Mouse (Mus musculus) granulocyte monocyte progenitor cell, adult 5-6 weeks (primary cell): ENCODE results near the gene Arl3. TPM values are rescaled to one million over a fixed set of nuclear protein-coding genes. Genes with fewer than 3 reads are reported as not detected.

Experiments used
- ATAC-seq: replicated peaks from 2 replicates; pipeline ENCODE4 v1.8.0; 2016; ENCODE audit warnings: mild to moderate bottlenecking, moderate TSS enrichment, inconsistent platforms; ENCODE audit not compliant: poor library complexity, severe bottlenecking
- total RNA-seq, 2 experiments: library from RNA; stranded (forward) in 1 of 2; stranded (reverse) in 1 of 2; fragments of 200-712, 200-1000 nt in 1 of 2; fragments of >200 nt in 1 of 2; fragmentation: Nextera tagmentation in 1 of 2; gene quantifications; 2 replicates each; pipeline ENCODE4 v1.2.3; 2014 to 2017

The Arl3 gene
- total RNA-seq, 2 experiments from 2014 or later, result 9.9 to 13.9 TPM

GRCm38 (mm10) chr19:46504085-46504552, 68.9 kb downstream of the Arl3 start:
- ATAC-seq, result peak; percentile 45

DNA sequence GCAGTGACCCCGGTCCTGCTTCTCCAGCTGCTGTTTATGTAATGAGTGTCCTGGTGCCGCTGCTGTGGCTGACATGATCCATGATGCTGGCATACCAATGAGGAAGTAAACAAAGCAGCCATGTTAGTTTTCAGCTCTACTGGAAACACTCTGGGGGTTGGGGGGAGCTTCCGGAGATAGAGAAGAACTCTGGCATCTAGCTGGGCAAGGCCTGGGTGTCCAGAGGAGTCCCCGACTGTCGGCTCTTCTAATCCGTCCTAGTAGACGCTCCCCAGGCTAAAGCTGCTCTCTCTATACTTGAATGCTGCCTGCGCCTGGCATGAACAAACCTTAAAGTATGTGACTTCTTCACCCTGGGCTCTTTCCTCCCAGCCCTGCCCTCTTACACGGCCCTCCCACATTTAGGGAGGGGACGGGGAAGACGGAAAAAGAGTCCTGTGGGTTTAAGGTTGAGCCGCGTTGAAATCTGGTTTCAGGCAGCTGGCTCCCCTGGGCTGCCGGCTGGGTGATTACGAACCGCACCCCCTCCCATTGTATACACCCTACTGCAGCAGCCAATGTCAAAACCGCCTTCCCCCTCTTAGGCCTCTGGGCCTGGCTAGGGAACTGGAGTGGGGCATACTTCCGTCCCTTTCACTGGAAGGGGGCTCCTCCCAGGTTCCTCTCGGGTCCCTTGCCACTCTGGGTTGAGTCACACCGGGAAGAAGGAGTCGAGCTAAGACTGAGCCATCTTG, 69.5 kb downstream of the Arl3 start:
- ATAC-seq, result peak; percentile 19

DNA sequence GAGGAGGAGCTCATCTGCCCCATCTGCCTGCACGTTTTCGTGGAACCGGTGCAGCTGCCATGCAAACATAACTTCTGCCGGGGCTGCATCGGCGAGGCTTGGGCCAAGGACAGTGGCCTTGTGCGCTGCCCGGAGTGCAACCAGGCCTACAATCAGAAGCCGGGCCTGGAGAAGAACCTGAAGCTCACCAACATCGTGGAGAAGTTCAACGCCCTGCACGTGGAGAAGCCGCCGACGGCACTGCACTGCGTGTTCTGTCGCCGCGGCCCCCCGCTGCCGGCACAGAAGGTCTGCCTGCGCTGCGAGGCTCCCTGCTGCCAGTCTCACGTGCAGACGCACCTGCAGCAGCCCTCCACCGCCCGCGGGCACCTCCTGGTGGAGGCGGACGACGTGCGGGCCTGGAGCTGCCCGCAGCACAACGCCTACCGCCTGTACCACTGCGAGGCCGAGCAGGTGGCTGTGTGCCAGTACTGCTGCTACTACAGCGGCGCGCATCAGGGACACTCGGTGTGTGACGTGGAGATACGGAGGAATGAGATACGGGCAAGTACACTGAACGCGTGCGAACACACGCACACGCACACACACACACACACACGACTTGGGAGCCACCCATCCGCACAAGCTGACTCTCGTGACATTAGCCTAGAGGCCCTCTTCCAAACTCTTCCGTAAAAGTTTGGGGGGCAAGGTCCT, 70.4 kb downstream of the Arl3 start:
- peak; percentile 13 for ATAC-seq

- ATAC-seq, result no peak
These were observed 70.9 kb downstream of the Arl3 start for GRCm38 (mm10) chr19:46502069-46502455.

DNA sequence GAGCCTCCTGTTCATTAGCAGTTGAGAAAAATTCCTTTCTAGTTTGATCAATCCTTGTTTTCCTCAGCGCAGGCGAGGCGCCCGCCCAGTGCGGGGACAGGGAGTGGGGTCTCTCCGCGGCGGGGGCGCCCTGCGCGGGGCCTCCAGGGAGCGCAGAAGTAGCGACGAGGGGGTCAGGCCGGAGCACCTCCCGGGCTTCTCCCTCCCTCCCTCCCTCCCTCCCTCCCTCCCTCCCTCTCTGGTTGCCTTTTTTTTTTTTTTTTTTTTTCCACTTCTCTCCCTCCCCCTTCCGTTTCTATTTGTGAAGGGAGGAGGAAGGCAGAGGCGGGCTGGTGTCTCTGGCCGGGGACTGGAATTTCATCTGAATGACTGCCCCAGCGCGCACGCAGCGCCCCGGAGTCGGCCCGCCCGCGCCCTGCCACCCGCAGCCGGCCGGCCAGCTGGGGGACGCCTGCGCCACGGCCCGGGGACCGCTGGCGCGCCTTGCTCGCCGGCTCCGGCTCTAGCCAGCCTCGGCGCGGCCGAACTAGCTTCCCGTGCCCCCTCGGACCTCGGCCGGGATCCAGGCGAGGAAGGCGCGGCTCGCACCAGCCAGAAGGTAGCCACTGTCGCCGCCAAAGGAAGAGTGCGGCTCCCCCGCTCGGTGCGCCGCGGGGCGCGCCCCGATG, 71.5 kb downstream of the Arl3 start, which contains the start of gene Trim8:
Gene Trim8 (plus strand): TSS at position 302 of the 668 bp plus-strand sequence.
- ATAC-seq, result peak; percentile 1

- no peak for ATAC-seq
These were observed 72.2 kb downstream of the Arl3 start for GRCm38 (mm10) chr19:46500581-46501341.

DNA sequence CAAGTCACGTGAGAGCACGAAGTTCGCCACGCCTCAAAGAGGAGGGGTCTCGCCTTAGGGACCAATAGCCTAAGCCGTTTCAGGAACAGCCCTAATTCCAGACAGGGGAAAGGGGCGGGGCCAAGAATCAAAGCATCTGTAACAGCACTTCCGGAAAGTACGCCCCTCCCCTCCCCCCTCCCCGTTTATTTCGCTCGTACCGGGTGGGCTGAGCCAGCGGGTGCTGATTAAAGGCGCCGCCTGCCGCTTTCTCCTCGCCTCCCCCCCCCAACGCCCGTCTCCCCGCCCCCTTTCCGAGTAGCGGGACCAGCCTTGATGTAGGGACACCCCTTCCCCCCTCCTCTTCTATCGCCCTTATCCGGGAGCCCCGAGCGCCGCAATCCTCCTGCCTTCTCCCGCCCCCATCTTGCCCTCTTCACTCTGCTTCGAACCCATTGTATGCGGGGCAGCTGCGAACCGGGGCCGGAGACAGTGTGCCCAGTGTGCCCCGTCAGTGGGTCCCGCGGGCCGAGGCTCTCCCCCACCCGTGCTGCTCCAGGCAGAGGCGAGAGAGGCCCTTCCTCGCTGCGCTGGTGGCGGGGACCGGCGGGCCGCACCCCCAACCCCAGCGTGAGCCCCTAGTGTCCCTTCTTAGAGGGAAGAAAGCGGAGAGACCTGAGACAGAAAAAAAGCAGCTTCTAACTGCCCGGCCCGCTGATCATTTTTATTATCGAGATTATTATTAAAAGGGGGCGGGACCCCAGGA, 73.0 kb downstream of the Arl3 start:
- peak; percentile 42 for ATAC-seq

DNA sequence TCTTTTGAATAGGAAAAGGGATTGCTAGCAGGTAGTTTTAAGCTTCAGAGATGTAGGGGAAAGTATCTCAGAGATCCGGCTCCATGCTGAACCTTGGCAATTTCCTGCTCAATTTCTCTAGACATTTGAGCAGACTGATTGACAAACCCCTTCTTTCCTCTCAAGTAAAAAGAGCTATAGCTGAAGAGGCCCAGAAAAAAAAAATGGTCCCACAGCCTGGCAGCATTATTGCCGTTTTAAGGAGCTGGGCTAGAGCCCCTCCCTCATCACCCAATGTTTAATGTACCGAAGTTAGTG, 73.5 kb downstream of the Arl3 start:
- ATAC-seq, result no peak

DNA sequence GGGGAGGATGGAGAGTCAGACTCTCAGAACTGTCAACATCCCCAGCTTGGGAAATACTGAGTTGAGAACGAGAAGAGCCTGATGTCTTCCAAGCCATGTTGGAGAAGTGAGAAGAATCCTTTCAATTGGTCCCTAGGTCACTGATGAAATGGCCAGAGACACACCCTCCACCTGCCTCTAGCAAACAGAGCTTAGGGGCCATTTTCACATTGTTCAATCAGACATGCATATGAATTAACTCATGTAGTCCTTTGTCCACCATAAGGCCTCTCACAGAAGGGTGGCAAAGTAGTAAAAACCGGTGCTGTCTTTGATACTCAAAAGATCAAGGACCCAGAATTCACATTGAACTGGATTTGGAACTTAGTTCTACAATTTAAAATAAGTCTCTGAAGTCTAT, 75.8 kb downstream of the Arl3 start:
- ATAC-seq, result no peak

DNA sequence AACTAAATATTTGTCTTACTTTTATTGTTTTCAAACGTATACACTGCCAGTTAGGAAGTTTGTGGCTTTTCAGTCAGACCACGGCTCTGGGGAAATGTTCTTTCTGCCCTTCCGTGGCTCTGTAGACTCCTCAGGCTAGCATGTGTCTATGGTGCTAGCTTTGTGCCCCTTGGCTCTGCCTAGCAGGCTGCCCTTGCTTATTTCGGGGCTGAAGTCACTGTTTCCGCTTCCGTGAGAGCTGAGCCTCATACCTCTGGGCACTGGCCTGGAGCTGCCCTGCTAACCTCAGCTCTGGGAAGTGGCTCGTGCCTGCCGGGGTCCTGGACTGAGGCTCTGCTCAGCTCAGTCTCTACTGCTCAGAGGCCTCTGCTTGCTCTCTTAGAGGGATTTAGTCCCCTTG, 77.9 kb downstream of the Arl3 start:
- ATAC-seq, result peak; percentile 28; the same call in 1 of the 2 replicates

DNA sequence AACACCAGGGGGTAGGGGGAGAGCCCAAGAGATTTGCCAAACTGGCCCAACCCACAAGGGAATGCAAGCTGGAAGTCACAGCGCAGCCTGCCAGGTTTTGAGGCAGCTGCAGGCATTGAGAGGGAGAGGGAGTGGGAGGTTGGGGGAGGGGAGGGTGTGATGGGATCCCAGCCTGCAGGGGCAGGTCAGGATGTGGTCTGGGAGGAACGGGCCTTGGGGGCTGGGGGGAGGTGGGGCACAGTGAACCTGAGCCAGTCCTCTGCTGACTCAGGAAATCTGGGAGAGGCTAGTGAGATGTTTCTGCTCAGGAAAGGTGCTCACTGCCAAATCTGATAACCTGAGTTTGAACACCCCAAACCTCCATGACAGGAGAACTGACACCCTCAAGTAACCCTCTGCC, 82.4 kb downstream of the Arl3 start:
- no peak for ATAC-seq

DNA sequence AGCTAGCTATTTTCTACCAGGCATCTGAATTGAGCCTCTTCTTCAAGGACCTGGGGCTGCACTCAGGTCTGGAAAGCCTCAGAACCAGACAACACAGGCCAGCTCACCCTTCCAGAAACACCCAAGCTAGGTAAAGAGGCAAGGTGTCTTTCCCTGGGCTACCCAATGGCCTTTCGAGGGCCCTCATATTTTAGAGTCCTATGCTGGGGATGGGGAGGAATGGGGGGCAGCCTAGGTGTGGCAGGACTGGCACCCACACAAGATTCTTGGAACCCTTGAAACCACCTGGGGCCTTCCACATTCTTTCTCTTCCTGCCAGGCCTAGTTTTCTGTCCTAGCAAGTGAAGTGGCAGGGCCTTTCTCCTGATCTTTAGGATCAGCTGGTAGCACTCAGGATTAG, 83.5 kb downstream of the Arl3 start:
- ATAC-seq, result no peak

DNA sequence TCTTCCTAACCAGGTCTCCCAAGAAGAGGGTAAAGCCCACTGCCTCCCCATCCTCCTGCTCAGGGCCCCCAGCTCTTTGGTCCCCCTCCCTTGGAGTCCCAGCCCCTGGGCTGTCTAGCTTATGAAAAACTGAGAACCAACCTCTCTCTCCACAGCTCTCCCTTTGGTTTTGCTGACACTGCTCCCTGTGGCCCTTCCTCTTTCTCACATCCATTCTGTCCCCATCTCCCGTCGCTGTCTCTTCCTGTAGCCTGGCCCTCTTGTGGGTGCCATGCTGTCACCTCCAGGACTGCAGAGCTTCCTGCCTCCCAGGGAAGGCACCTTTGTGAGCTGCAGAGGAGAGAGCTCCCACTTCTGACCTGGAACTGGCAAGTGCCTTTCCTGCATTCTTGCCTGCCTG, 86.3 kb downstream of the Arl3 start:
- ATAC-seq, result peak; percentile 70

DNA sequence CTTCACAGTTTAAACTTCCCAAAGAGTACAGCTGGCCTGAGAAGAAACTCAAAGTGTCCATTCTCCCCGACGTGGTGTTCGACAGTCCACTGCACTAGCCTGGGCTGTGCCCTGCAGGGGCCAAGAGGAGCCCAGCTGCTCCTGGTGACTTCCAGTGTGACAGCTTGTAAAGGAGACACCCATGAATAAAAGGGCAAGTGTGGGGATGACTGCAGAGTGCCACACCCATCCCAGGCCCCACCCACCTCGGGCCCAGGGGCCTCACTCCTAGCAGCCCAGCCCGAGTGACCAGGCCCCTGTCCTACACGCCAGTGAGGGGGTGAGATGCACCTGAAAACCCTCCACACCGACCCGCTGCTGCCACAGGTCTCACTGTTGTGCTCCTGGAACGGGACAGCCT, 87.2 kb downstream of the Arl3 start:
- no peak for ATAC-seq

- ATAC-seq, result no peak
These were observed 88.5 kb downstream of the Arl3 start for GRCm38 (mm10) chr19:46484518-46484917.

DNA sequence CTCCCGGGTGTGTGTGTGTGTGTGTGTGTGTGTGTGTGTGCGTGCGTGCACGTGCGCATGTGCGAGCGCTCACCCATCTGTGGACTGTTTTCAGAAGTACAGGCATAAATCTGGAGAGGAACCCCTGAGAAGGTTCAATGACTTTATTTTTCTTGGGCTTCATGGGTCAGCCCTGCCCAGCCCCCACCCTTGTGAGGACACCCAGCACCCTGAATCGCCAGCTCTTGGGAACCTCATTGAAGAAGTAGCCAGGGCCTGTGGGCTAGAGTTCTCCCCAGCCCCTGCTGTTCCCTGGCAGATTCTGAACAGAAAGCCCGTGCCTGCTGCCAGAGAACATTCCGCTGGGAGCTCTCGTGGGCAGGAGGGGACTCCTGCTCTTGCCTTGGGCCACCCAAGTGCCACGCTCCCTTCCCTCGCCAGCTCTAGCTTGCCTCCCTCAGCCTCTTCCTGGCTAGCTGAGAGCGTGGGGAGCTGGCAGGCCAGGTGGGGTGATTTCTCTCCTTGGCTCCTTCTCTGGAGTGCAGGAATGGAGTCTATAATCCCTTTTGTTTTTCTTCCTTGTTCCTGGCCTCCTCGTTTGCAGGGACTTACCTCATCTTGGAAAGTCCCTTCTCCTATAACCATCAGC, 89.2 kb downstream of the Arl3 start:
- no peak for ATAC-seq

DNA sequence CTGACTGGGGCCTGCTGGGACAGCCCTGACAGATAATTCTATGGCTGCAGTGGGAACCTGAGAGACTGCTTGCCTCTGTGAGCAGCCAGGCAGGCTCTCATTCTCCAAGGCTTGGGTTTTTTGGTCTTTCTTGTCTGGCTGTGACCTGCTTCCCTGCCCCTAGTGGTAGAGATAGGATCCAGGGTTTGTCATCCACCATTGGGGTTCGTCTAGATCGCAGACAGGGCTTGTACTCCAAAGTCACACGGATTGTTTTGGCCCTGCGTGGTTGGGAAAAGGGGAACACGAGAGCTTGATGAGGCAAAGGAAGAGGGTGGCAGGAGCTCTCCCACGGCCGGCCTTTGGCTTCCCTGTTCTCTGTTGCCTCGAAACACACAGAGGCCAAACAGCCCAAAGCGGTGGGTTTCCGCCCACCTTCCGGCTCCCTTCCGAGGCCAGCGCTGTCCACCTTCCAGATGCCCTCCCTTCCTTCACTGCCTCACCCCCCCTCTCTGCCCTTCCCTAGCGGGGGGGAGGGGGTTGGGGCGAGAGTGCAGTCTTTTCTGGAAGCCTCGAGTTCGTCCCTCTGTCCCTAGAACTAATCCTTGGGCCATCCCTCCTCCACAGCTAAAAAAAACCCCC, 90.0 kb downstream of the Arl3 start:
- ATAC-seq, result peak; percentile 58

- no peak for ATAC-seq
These were observed 91.2 kb downstream of the Arl3 start for GRCm38 (mm10) chr19:46481756-46482155.

DNA sequence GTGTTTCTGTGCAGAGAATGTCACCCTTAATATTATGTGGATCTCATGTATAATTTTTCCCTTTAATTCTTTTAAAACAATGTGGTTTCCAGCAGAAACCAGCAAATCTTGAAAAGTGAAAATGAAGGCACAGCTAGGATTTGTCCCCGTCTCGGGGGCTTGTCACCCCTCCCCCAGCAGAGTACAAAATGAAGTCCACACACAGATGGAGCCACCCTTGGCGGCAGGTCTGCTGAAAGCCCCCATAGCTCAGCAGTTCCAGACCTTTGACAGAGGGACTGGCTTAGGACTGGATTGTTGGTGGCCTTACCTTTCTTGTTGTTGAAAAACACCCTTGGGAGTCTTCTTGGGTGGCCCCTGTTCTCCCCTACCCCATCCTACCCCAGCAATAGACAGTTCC, 91.6 kb downstream of the Arl3 start:
- ATAC-seq, result no peak
